Mouse (Mus musculus) spleen, adult 2 months (tissue): ENCODE data around the gene Kat7. TPM values are rescaled to one million over a fixed set of nuclear protein-coding genes. Genes with fewer than 3 reads are reported as not detected.
A peak's percentile ranks its signal among the peaks of the same experiment; 100 is the strongest.

Experiments used
- DNase-seq, 2 experiments: peaks; one replicate each; pipeline versions ENCODE4 v3.0.0 to v3.0.0-alpha.2; 2012 to 2021; ENCODE audit warnings: low spot score in 2 of 2, low read depth in 1 of 2
- H3K27ac ChIP-seq: fragments of 200-500 bp; 2 replicates; pipeline ENCODE4 v1.5.1; 2012; ENCODE audit warnings: low read length, inconsistent platforms; ENCODE audit not compliant: insufficient read depth
- H3K27me3 ChIP-seq: fragments of 200-500 bp; 2 replicates; pipeline ENCODE4 v1.6.1; 2012; ENCODE audit warnings: mild to moderate bottlenecking, moderate library complexity, low read length, inconsistent platforms; ENCODE audit not compliant: control insufficient read depth, insufficient read depth
- H3K36me3 ChIP-seq: fragments of 200-500 bp; 2 replicates; pipeline ENCODE4 v1.6.1; 2012; ENCODE audit warnings: mild to moderate bottlenecking, low read length, inconsistent platforms; ENCODE audit not compliant: control insufficient read depth, insufficient read depth
- H3K4me1 ChIP-seq: fragments of 200-500 bp; 2 replicates; pipeline ENCODE4 v1.6.1; 2011; ENCODE audit warnings: inconsistent platforms; ENCODE audit not compliant: control insufficient read depth, insufficient read depth, insufficient read length
- H3K4me3 ChIP-seq: fragments of 200-500 bp; 2 replicates; pipeline ENCODE4 v1.5.1; 2011; ENCODE audit warnings: mild to moderate bottlenecking, inconsistent platforms; ENCODE audit not compliant: insufficient read depth, insufficient read length; ENCODE audit errors: extremely low read depth
- CTCF ChIP-seq: fragments of 200-500 bp; IDR thresholded peaks from 2 replicates; pipeline ENCODE4 v1.5.1; 2011; ENCODE audit warnings: mild to moderate bottlenecking, inconsistent platforms; ENCODE audit not compliant: insufficient read depth, insufficient read length, insufficient replicate concordance; ENCODE audit errors: extremely low read depth
- POLR2A ChIP-seq: fragments of 200-500 bp; IDR thresholded peaks from 2 replicates; pipeline ENCODE4 v1.6.1; 2011; ENCODE audit warnings: low read depth, low read length, inconsistent platforms
- whole genome bisulfite sequencing: fragments of 180-500 bp; shearing (Covaris S2); methylation state at CpG from one replicate; pipeline ENCODE4 v1.1.7; 2018; 5-methylcytosine and 5-hydroxymethylcytosine counted together
- polyA plus RNA-seq: library from polyadenylated mRNA; depleted of rRNA; stranded (reverse); fragments of >200 nt; gene quantifications from 2 replicates; pipeline ENCODE4 v1.2.3, GENCODE M21; 2012

The Kat7 gene
- polyA plus RNA-seq, 1 experiment, result 25.2 TPM

GRCm38 (mm10) chr11:95273661-95274060 lies 36.4 kb downstream of the Kat7 start:
- WGBS, result 95% methylated on average over 5 of the region's 5 CpGs
- Histone ChIP-seq H3K4me1 (no peaks in the 10 kb centered on the region), H3K4me3 (no peak overlapping the region)

GRCm38 (mm10) chr11:95266540-95267245 lies 43.4 kb downstream of the Kat7 start:
- TF ChIP-seq POLR2A (no peak), CTCF (no peak)
- Histone ChIP-seq H3K27ac (no peak overlapping the region; the same call in 1 of the 2 replicates), H3K4me3 (no peak overlapping the region), H3K36me3 (peaks cover 13% of the 10 kb centered on the region), H3K27me3 (no peaks in the 10 kb centered on the region), H3K4me1 (no peaks in the 10 kb centered on the region)
- DNase-seq, result no peak
- whole genome bisulfite sequencing, result 88% methylated on average over 6 of the region's 6 CpGs

More at GRCm38 (mm10) chr11:95273661-95274060, 36.4 kb downstream of the Kat7 start:
- Histone ChIP-seq H3K36me3 (peaks cover 56% of the 10 kb centered on the region), H3K27me3 (no peaks in the 10 kb centered on the region), H3K27ac (no peak overlapping the region)
- no peak for DNase-seq
- TF ChIP-seq POLR2A, result no peak
- TF ChIP-seq CTCF, result no peak

GRCm38 (mm10) chr11:95264455-95265013 lies 45.5 kb downstream of the Kat7 start:
- Histone ChIP-seq H3K27me3 (no peaks in the 10 kb centered on the region), H3K36me3 (no peaks in the 10 kb centered on the region), H3K4me1 (peaks cover 15% of the 10 kb centered on the region), H3K4me3 (no peak overlapping the region), H3K27ac (no peak overlapping the region; the same call in 1 of the 2 replicates)
- no peak for DNase-seq
- TF ChIP-seq POLR2A, result no peak
- no peak for TF ChIP-seq CTCF
- 90% methylated on average over 4 of the region's 4 CpGs for WGBS

- H3K27ac ChIP-seq, result peak overlapping the region; percentile 16; the same call in 1 of the 2 replicates
- DNase-seq, result no peak
- H3K36me3 ChIP-seq, result no peaks in the 10 kb centered on the region
Observed at GRCm38 (mm10) chr11:95263816-95264454, 46.1 kb downstream of the Kat7 start.

GRCm38 (mm10) chr11:95261178-95261751 lies 48.8 kb downstream of the Kat7 start, which contains the start of gene Tac4:
Gene Tac4 (plus strand): TSS chr11:95261529.
- Histone ChIP-seq H3K4me3 (no peak within 1 kb of the TSS), H3K27me3 (no peaks in the 10 kb centered on the region), H3K4me1 (peaks cover 15% of the 10 kb centered on the region), H3K36me3 (no peaks in the 10 kb centered on the region), H3K27ac (peak within 1 kb of the TSS; percentile 96)
- no peak for TF ChIP-seq CTCF
- WGBS, result 2% methylated on average over 5 of the region's 5 CpGs
- DNase-seq, result peak in 1 of 2 experiments; percentile 42

More at GRCm38 (mm10) chr11:95263816-95264454, 46.1 kb downstream of the Kat7 start:
- Histone ChIP-seq H3K4me3 (no peak overlapping the region), H3K4me1 (peaks cover 15% of the 10 kb centered on the region), H3K27me3 (no peaks in the 10 kb centered on the region)
- TF ChIP-seq CTCF (no peak), POLR2A (no peak)
- WGBS, result 86% methylated on average over 11 of the region's 11 CpGs

GRCm38 (mm10) chr11:95259088-95259849 lies 50.8 kb downstream of the Kat7 start:
- Histone ChIP-seq H3K27ac (peak overlapping the region; percentile 96), H3K4me3 (peak overlapping the region; percentile 70), H3K36me3 (no peaks in the 10 kb centered on the region), H3K27me3 (no peaks in the 10 kb centered on the region), H3K4me1 (peaks cover 15% of the 10 kb centered on the region)
- peak; percentile 77 to 90 for DNase-seq
- under 1% methylated on average over 73 of the region's 73 CpGs for WGBS
- TF ChIP-seq POLR2A (peak; percentile 16), CTCF (peak; percentile 100)
